Mouse (Mus musculus): ENCODE measurements around the gene Vdr. TPM values are rescaled to one million over a fixed set of nuclear protein-coding genes. Genes with fewer than 3 reads are reported as not detected.
"Not testable (repeated sequence)": the region's sequence is repeated elsewhere in the genome, so short reads cannot be mapped to it uniquely, and the experiment has no call there.

Gene Vdr
- polyA plus RNA-seq, 1 experiment from 2014 or later: 0.07 TPM

GRCm38 (mm10) chr15:97872161-97872560, 38.3 kb downstream of the Vdr start:
- no peaks in the 10 kb centered on the region for H3K36me3 ChIP-seq
- H3K4me2 ChIP-seq: no peak overlapping the region
- WGBS: 94% methylated on average over 8 of the region's 8 CpGs
- no peak overlapping the region for H3K27ac ChIP-seq (replicated peaks)
- H3K4me3 ChIP-seq: no peak overlapping the region
- H3K9ac ChIP-seq: no peak overlapping the region
- no peak for ATAC-seq (ENCODE audit: low read depth)
- H3K4me1 ChIP-seq (replicated peaks): no peaks in the 10 kb centered on the region
- H3K27me3 ChIP-seq: no peaks in the 10 kb centered on the region
- 0 out of 2 replicates have a peak, but pooled peaks cover 2% of the 10 kb centered on the region for H3K9me3 ChIP-seq

DNA sequence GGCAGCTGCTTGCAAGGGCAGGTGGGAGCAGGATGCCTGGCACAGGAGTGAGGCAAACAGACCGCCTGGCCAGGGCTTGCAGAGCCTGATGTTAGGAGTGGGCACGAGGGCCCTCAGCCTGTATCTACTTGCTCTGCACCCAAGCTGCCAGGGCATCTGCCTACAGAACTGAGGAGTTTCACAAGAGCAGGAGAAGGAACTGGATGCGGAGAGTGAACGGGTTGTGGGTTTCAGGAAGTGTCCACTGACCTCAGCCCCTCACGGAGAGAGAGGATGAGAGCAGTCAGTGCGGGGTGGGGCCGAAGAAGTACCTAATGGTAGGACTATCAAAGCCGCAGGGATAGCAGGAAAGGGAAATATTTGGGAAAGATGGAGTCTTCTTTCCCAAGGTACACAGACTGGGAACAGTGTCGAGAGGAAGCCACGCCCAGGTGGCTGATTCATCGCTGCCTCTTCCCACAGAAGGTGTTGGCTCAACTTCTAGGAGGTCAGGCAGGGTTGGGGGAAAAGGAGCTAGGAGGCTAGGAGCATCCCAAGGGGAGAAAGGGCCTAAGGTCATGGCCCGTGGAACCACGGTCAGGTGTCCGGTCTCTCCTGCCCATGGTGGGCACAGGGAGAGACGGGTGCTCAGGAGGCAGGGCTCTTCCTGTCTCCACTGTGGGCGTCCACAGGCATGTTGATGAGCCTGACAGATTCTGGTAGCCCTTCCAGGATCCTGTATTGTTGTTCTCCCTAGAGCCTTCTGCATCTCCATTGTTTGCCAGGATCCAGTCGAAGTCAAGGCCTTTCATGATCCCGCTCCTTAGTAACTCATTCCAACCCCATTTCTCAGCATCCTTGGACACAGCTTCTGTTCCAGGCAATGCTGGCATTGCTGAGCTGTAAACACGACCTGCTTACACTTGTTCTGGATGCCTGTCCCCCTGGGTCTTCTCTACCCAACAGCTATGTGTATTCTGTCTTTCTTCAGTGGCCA, 39.1 kb downstream of the Vdr start:
- Histone ChIP-seq H3K36me3 (no peaks in the 10 kb centered on the region), H3K4me2 (no peak overlapping the region), H3K9ac (no peak overlapping the region), H3K9me3 (0 out of 2 replicates have a peak, but pooled peaks cover 2% of the 10 kb centered on the region), H3K4me3 (no peak overlapping the region), H3K27ac (replicated peaks) (no peak overlapping the region), H3K27me3 (no peaks in the 10 kb centered on the region), H3K4me1 (replicated peaks) (no peaks in the 10 kb centered on the region)
- WGBS: 88% methylated on average over 19 of the region's 19 CpGs
- ATAC-seq (ENCODE audit: low read depth): no peak

DNA sequence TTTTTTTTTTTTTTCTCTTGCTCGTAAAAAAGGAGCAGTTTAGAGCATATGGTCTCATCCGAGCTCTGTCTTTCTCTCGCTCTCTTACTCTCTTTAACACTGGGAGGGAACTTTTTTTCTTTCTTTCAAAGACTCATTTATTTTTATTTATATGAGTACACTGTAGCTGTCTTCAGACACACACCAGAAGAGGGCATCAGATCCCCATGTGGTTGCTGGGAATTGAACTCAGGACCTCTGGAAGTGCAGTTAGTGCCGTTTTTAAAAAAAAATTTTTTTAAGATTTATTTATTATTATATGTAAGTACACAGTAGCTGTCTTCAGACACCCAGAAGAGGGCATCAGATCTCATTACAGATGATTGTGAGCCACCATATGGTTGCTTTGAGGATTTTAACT, 40.3 kb downstream of the Vdr start:
- not testable (repeated sequence) for H3K9ac ChIP-seq; H3K4me2 ChIP-seq; ATAC-seq (ENCODE audit: low read depth); H3K9me3 ChIP-seq; H3K4me3 ChIP-seq; H3K4me1 ChIP-seq (replicated peaks); H3K27ac ChIP-seq (replicated peaks); H3K36me3 ChIP-seq; H3K27me3 ChIP-seq
- 78% methylated on average over 4 of the region's 4 CpGs for WGBS

GRCm38 (mm10) chr15:97868985-97869384, 41.4 kb downstream of the Vdr start:
- no peak overlapping the region for H3K4me2 ChIP-seq
- WGBS: 89% methylated on average over 6 of the region's 6 CpGs
- no peaks in the 10 kb centered on the region for H3K4me1 ChIP-seq (replicated peaks)
- H3K36me3 ChIP-seq: no peaks in the 10 kb centered on the region
- ATAC-seq (ENCODE audit: low read depth): no peak
- H3K27ac ChIP-seq (replicated peaks): no peak overlapping the region
- H3K9ac ChIP-seq: no peak overlapping the region
- H3K9me3 ChIP-seq: 0 out of 2 replicates have a peak, but pooled peaks cover 2% of the 10 kb centered on the region
- no peak overlapping the region for H3K4me3 ChIP-seq
- H3K27me3 ChIP-seq: no peaks in the 10 kb centered on the region

DNA sequence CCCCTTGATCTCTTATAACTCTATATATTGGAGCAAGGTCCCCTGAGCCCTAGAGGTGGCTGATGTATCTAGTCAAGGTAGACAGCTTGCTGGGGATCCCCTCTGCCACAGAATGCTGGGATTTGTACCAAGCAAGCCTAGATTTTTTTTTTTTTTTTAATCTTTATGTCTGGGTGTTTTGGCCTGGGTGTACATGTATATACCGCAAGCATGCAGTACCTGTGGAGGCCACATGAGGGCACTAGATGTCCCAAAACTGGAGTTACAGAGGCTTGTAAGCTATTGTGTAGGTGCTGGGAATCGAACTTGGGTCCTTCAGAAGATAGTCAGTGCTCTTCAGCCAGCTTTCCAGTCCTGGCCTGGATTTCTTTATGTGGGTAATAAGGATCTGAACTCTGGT, 44.4 kb downstream of the Vdr start:
- Histone ChIP-seq H3K9me3 (0 out of 2 replicates have a peak, but pooled peaks cover 2% of the 10 kb centered on the region), H3K27me3 (no peaks in the 10 kb centered on the region), H3K27ac (replicated peaks) (no peak overlapping the region), H3K4me3 (no peak overlapping the region), H3K4me2 (no peak overlapping the region), H3K9ac (no peak overlapping the region), H3K36me3 (no peaks in the 10 kb centered on the region), H3K4me1 (replicated peaks) (no peaks in the 10 kb centered on the region)
- 94% methylated on average over 2 of the region's 2 CpGs for WGBS
- ATAC-seq (ENCODE audit: low read depth): no peak

GRCm38 (mm10) chr15:97865175-97865574, 45.3 kb downstream of the Vdr start:
- H3K27ac ChIP-seq (replicated peaks): no peak overlapping the region
- no peak for ATAC-seq (ENCODE audit: low read depth)
- 72% methylated on average over 6 of the region's 6 CpGs for WGBS
- no peaks in the 10 kb centered on the region for H3K36me3 ChIP-seq
- H3K4me3 ChIP-seq: no peak overlapping the region
- 0 out of 2 replicates have a peak, but pooled peaks cover 2% of the 10 kb centered on the region for H3K9me3 ChIP-seq
- no peaks in the 10 kb centered on the region for H3K4me1 ChIP-seq (replicated peaks)
- no peaks in the 10 kb centered on the region for H3K27me3 ChIP-seq
- no peak overlapping the region for H3K4me2 ChIP-seq
- H3K9ac ChIP-seq: no peak overlapping the region

DNA sequence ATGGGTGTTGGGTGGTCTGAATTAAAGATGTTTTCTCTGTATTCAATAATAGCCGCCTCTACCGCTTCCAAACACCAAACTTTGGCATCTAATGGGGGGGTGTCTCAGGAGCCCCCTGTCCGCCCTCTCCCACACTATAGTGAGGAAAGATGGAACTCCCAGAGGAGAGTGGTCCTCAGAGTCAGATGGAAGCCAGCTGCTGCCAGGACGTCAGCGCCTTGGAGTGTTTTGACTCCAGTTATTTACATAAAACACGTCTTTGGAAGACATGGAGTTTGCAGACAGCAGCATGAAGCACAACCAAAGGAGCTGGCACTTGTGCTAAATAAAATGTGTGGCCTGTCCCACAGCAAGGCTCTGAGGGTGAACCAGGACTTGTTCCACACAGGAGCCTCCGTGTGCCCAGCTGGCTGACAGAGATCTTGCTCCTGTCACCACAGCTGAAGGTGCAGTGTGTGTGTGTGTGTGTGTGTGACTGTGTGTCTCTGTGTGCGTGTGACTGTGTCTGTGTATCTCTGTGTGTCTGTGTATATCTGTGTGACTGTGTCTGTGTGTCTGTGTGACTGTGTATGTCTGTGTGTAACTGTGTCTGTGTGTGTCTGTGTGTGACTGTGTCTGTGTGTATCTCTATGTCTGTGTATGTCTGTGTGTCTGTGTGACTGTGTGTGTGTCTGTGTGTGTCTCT, 45.9 kb downstream of the Vdr start:
- Histone ChIP-seq H3K4me3 (no peak overlapping the region), H3K27me3 (no peaks in the 10 kb centered on the region), H3K4me1 (replicated peaks) (no peaks in the 10 kb centered on the region), H3K9ac (no peak overlapping the region), H3K27ac (replicated peaks) (no peak overlapping the region), H3K4me2 (no peak overlapping the region), H3K9me3 (0 out of 2 replicates have a peak, but pooled peaks cover 2% of the 10 kb centered on the region), H3K36me3 (no peaks in the 10 kb centered on the region)
- ATAC-seq (ENCODE audit: low read depth): no peak
- WGBS: 81% methylated on average over 8 of the region's 8 CpGs

DNA sequence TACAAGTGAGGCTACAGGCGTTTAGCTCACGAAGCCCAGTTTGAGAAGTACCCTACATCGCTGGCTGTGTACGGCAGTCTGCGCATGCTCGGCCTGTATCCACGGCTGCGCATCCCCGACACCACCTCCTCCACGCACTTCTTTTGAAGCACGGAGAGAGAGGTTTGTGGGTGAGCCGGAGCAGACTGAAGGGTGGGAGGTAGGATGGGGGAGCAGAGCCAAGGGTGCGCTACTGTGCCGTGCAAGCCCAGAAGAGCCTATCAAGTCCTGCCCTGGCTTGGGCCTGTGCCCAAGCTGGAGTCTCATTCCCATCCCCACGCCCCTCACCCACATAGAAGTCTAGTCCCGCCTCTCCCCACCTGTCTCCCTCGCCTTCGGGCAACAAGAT, 46.9 kb downstream of the Vdr start:
- Histone ChIP-seq H3K27ac (replicated peaks) (no peak overlapping the region), H3K4me1 (replicated peaks) (no peaks in the 10 kb centered on the region), H3K9me3 (0 out of 2 replicates have a peak, but pooled peaks cover 2% of the 10 kb centered on the region), H3K36me3 (no peaks in the 10 kb centered on the region), H3K4me3 (no peak overlapping the region), H3K27me3 (no peaks in the 10 kb centered on the region), H3K9ac (no peak overlapping the region), H3K4me2 (no peak overlapping the region)
- no peak for ATAC-seq (ENCODE audit: low read depth)
- 85% methylated on average over 18 of the region's 18 CpGs for WGBS

DNA sequence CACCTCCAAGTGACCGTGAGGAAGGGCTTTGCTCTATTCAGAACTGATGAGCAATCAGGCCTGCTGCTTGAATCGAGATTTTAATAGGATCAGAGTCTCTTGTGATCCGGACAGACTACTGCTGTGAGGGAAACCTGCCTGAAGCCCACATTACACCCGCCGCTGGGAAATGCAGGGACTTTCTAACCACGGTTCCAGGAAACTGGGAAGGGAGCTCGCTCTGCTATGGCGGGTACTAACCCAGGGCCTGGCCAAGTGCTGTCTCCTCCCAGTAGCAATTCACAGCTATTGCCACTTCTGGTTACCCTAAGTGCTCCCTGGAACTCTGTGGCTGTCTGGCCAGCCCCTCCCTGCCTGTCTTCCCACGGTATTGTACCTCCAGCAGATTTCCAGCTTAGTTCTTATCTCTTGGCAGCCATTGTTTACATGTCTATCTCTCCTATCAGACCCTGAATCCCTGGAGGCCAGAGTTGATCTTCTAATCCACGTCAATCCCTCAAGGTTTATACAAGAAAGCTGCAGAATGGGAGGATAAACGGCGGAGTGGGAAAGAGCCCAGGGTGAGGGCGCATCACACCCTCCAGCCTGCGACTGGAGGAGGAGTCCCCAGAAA, 47.4 kb downstream of the Vdr start:
- Histone ChIP-seq H3K4me2 (no peak overlapping the region), H3K36me3 (no peaks in the 10 kb centered on the region), H3K4me1 (replicated peaks) (no peaks in the 10 kb centered on the region), H3K4me3 (no peak overlapping the region), H3K9me3 (0 out of 2 replicates have a peak, but pooled peaks cover 2% of the 10 kb centered on the region), H3K9ac (no peak overlapping the region), H3K27me3 (no peaks in the 10 kb centered on the region), H3K27ac (replicated peaks) (no peak overlapping the region)
- 66% methylated on average over 14 of the region's 14 CpGs for WGBS
- ATAC-seq (ENCODE audit: low read depth): no peak

GRCm38 (mm10) chr15:97860353-97860752, 50.1 kb downstream of the Vdr start:
- no peak for ATAC-seq (ENCODE audit: low read depth)
- Histone ChIP-seq H3K27me3 (no peaks in the 10 kb centered on the region), H3K4me1 (replicated peaks) (no peaks in the 10 kb centered on the region), H3K4me2 (no peak overlapping the region), H3K9ac (no peak overlapping the region), H3K4me3 (no peak overlapping the region), H3K36me3 (no peaks in the 10 kb centered on the region), H3K27ac (replicated peaks) (no peak overlapping the region), H3K9me3 (no peaks in the 10 kb centered on the region)
- 84% methylated on average over 3 of the region's 3 CpGs for WGBS

DNA sequence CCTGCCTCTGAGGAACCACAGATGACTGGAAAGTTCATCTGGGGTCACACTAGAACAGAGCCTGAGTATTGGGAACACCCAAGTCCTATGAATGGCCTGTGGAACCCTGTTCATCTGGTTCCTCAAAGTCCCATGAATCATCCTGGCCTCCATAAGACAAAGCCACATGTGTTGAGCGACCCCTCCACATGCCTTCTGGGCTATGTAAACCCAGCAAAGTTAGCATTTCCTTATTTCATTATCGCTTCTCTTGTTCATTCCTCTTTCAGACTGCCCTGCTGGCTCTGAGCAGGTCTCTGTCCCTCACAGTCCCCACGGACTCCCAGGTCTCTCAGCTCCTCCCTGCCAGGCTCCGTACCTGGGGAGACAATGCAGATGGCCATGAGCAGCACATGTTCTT, 52.0 kb downstream of the Vdr start:
- ATAC-seq (ENCODE audit: low read depth): no peak
- H3K4me3 ChIP-seq: no peak overlapping the region
- H3K4me1 ChIP-seq (replicated peaks): no peaks in the 10 kb centered on the region
- no peak overlapping the region for H3K4me2 ChIP-seq
- H3K9me3 ChIP-seq: no peaks in the 10 kb centered on the region
- H3K27ac ChIP-seq (replicated peaks): no peak overlapping the region
- no peak overlapping the region for H3K9ac ChIP-seq
- 81% methylated on average over 4 of the region's 4 CpGs for WGBS
- H3K36me3 ChIP-seq: no peaks in the 10 kb centered on the region
- H3K27me3 ChIP-seq: no peaks in the 10 kb centered on the region

DNA sequence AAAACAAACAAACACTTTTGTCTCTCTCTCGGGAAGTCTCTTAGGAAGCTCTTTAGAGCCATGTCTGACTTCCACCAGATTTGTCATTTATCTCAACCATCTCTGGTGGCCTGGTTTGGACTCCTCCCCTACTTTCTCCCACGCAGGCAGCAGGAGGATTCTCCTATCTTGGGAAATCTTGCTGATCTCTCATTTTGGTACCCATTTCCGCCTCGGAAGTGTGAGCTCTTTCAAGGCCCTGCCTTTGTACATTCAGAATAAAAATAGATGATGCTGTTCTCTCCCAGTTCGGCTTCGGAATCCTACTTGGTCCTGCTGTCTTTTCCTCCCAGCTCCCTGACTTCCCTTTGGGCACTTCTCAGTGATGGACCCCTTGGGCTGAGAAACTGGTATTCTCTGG, 55.9 kb downstream of the Vdr start:
- Histone ChIP-seq H3K4me1 (replicated peaks) (no peaks in the 10 kb centered on the region), H3K9ac (no peak overlapping the region), H3K36me3 (no peaks in the 10 kb centered on the region), H3K9me3 (no peaks in the 10 kb centered on the region), H3K27me3 (no peaks in the 10 kb centered on the region), H3K4me2 (no peak overlapping the region), H3K27ac (replicated peaks) (no peak overlapping the region), H3K4me3 (no peak overlapping the region)
- WGBS: 73% methylated on average over 6 of the region's 6 CpGs
- ATAC-seq (ENCODE audit: low read depth): no peak
